Mouse (Mus musculus): ENCODE measurements around the gene Mapkbp1.
A peak's percentile ranks its signal among the peaks of the same experiment; 100 is the strongest.

Gene Mapkbp1

GRCm38 (mm10) chr2:120011462-120012200 lies 39.1 kb downstream of the Mapkbp1 start:
- peak; percentile 67 to 71 for DNase-seq

- no peak for DNase-seq
Measured at GRCm38 (mm10) chr2:120012924-120013323, 40.4 kb downstream of the Mapkbp1 start.

GRCm38 (mm10) chr2:120013831-120014486 lies 41.5 kb downstream of the Mapkbp1 start:
- DNase-seq, result no peak

- DNase-seq, result no peak
Measured at GRCm38 (mm10) chr2:120015882-120016281, 43.4 kb downstream of the Mapkbp1 start.

- no peak for DNase-seq
Measured at GRCm38 (mm10) chr2:120017599-120017998, 45.1 kb downstream of the Mapkbp1 start.

- DNase-seq, result no peak
Measured at GRCm38 (mm10) chr2:120024337-120024736, 51.8 kb downstream of the Mapkbp1 start.

- peak; percentile 96 to 97 for DNase-seq
Measured at GRCm38 (mm10) chr2:120026984-120027949, 54.8 kb downstream of the Mapkbp1 start, which contains the start of the genes Jmjd7 and Gm28042. Gene Jmjd7, plus strand, starts transcription at chr2:120027483. Gene Gm28042, plus strand, starts transcription at chr2:120027493.

GRCm38 (mm10) chr2:120027950-120028331 lies 55.4 kb downstream of the Mapkbp1 start:
- DNase-seq, result peak in 1 of 2 experiments; percentile 33

- DNase-seq, result no peak
Measured at GRCm38 (mm10) chr2:120030380-120030779, 57.9 kb downstream of the Mapkbp1 start.

GRCm38 (mm10) chr2:120032726-120033467 lies 60.4 kb downstream of the Mapkbp1 start, which contains the start of gene Pla2g4b:
Gene Pla2g4b, plus strand, starts transcription at chr2:120033417.
- DNase-seq, result peak in 1 of 2 experiments; percentile 5

GRCm38 (mm10) chr2:120033726-120034125 lies 61.2 kb downstream of the Mapkbp1 start:
- peak; percentile 83 to 85 for DNase-seq

GRCm38 (mm10) chr2:120037744-120038143 lies 65.2 kb downstream of the Mapkbp1 start:
- no peak for DNase-seq

GRCm38 (mm10) chr2:120040991-120041390 lies 68.5 kb downstream of the Mapkbp1 start:
- DNase-seq, result peak; percentile 34 to 48

- DNase-seq, result no peak
Measured at GRCm38 (mm10) chr2:120044101-120044603, 71.7 kb downstream of the Mapkbp1 start.

- peak; percentile 54 to 70 for DNase-seq
Measured at GRCm38 (mm10) chr2:120044676-120045075, 72.2 kb downstream of the Mapkbp1 start.

GRCm38 (mm10) chr2:120046486-120047310 lies 74.2 kb downstream of the Mapkbp1 start:
- DNase-seq, result peak; percentile 52 to 53

- DNase-seq, result no peak
Measured at GRCm38 (mm10) chr2:120048173-120048572, 75.7 kb downstream of the Mapkbp1 start.

- peak; percentile 44 to 64 for DNase-seq
Measured at GRCm38 (mm10) chr2:120049632-120050274, 77.3 kb downstream of the Mapkbp1 start.

GRCm38 (mm10) chr2:120051405-120051804 lies 78.9 kb downstream of the Mapkbp1 start:
- DNase-seq, result peak in 1 of 2 experiments; percentile 51
